Mouse (Mus musculus) heart, adult 2 months (tissue): ENCODE results near the gene Cdh3. TPM values are rescaled to one million over a fixed set of nuclear protein-coding genes. Genes with fewer than 3 reads are reported as not detected.

Experiments
- DNase-seq, 2 experiments: peaks; one replicate each; pipeline ENCODE4 v3.0.0; 2021
- H3K27ac ChIP-seq: fragments of 200-600 bp; 2 replicates; pipeline ENCODE4 v1.8.1; 2022
- H3K27me3 ChIP-seq: fragments of 200-500 bp; 2 replicates; pipeline ENCODE4 v1.6.1; 2012; ENCODE audit warnings: mild to moderate bottlenecking, low read length, inconsistent platforms, mixed read lengths; ENCODE audit not compliant: control insufficient read depth, insufficient read depth
- H3K36me3 ChIP-seq: fragments of 200-500 bp; 2 replicates; pipeline ENCODE4 v1.6.1; 2012; ENCODE audit warnings: low read length, inconsistent platforms; ENCODE audit not compliant: control insufficient read depth, insufficient read depth
- H3K4me1 ChIP-seq: fragments of 200-500 bp; 2 replicates; pipeline ENCODE4 v1.6.1; 2011; ENCODE audit warnings: low read length; ENCODE audit not compliant: control insufficient read depth, insufficient read depth
- H3K4me3 ChIP-seq: fragments of 200-600 bp; 2 replicates; pipeline ENCODE4 v1.8.1; 2022
- H3K79me2 ChIP-seq: fragments of 200-500 bp; replicated peaks from 2 replicates; pipeline ENCODE4 v1.6.1; 2012; ENCODE audit warnings: mild to moderate bottlenecking, inconsistent platforms, low read length, moderate library complexity, mixed read lengths; ENCODE audit not compliant: control insufficient read depth, insufficient read depth
- H3K9ac ChIP-seq: fragments of 200-500 bp; 2 replicates; pipeline ENCODE4 v1.6.1; 2012; ENCODE audit warnings: low read depth, mild to moderate bottlenecking, control low read depth, inconsistent platforms, low read length, mixed read lengths
- CTCF ChIP-seq: fragments of 200-600 bp; IDR thresholded peaks from 2 replicates; pipeline ENCODE4 v1.8.1; 2022; ENCODE audit warnings: antibody characterized with exemption, mild to moderate bottlenecking, moderate library complexity
- EP300 ChIP-seq: fragments of 200-500 bp; IDR thresholded peaks from 2 replicates; pipeline ENCODE4 v1.6.1; 2011; ENCODE audit warnings: low read depth, low read length, control low read depth; ENCODE audit not compliant: insufficient read depth
- POLR2A ChIP-seq: fragments of 200-500 bp; IDR thresholded peaks from 2 replicates; pipeline ENCODE4 v1.6.1; 2011; ENCODE audit warnings: mild to moderate bottlenecking, low read depth, low read length, control low read depth; ENCODE audit not compliant: insufficient read depth
- WGBS: fragments of 180-500 bp; shearing (Covaris S2); methylation state at CpG from one replicate; pipeline ENCODE4 v1.1.7; 2018; 5-methylcytosine and 5-hydroxymethylcytosine counted together
- intact Hi-C: fragments of 180-260 bp; cut with DNase I; formaldehyde crosslinking; loops from one replicate; pipeline ENCODE4 v1.15.1; 2025
- polyA plus RNA-seq: library from polyadenylated mRNA; depleted of rRNA; stranded (reverse); fragments of >200 nt; gene quantifications from 2 replicates; pipeline ENCODE4 v1.2.3, GENCODE M21; 2012
- total RNA-seq, 2 experiments: library from RNA; stranded (reverse); gene quantifications; 2 replicates each; pipeline ENCODE4 v1.2.3; 2021

The Cdh3 gene
- total and polyA plus RNA-seq, 3 experiments: 0.91 to 1.4 (median 1.1) TPM

GRCm38 (mm10) chr8:106556068-106556645 lies 45.5 kb downstream of the Cdh3 start:
- no peaks in the 10 kb centered on the region for H3K36me3 ChIP-seq
- intact Hi-C loops: no loop called here
- no peak for TF ChIP-seq EP300
- no peak for TF ChIP-seq CTCF
- no peak for TF ChIP-seq POLR2A

GRCm38 (mm10) chr8:106559844-106560243 lies 49.2 kb downstream of the Cdh3 start:
- WGBS: 52% methylated on average over 9 of the region's 9 CpGs
- no peak for DNase-seq
- Histone ChIP-seq H3K4me1 (no peaks in the 10 kb centered on the region), H3K9ac (no peak overlapping the region), H3K79me2 (no peaks in the 10 kb centered on the region), H3K4me3 (no peak overlapping the region), H3K27me3 (no peaks in the 10 kb centered on the region), H3K27ac (no peak overlapping the region), H3K36me3 (no peaks in the 10 kb centered on the region)
- intact Hi-C loops: loop anchor here (2.0 kb wide), 1 partner anchor 87 kb away; no protein-coding TSS in a partner anchor
- TF ChIP-seq POLR2A: no peak
- no peak for TF ChIP-seq EP300
- TF ChIP-seq CTCF: no peak

More at GRCm38 (mm10) chr8:106556068-106556645, 45.5 kb downstream of the Cdh3 start:
- Histone ChIP-seq H3K9ac (no peak overlapping the region), H3K4me1 (no peaks in the 10 kb centered on the region), H3K4me3 (no peak overlapping the region), H3K27ac (no peak overlapping the region), H3K79me2 (no peaks in the 10 kb centered on the region), H3K27me3 (no peaks in the 10 kb centered on the region)
- 49% methylated on average over 6 of the region's 7 CpGs for WGBS
- DNase-seq: no peak

DNA sequence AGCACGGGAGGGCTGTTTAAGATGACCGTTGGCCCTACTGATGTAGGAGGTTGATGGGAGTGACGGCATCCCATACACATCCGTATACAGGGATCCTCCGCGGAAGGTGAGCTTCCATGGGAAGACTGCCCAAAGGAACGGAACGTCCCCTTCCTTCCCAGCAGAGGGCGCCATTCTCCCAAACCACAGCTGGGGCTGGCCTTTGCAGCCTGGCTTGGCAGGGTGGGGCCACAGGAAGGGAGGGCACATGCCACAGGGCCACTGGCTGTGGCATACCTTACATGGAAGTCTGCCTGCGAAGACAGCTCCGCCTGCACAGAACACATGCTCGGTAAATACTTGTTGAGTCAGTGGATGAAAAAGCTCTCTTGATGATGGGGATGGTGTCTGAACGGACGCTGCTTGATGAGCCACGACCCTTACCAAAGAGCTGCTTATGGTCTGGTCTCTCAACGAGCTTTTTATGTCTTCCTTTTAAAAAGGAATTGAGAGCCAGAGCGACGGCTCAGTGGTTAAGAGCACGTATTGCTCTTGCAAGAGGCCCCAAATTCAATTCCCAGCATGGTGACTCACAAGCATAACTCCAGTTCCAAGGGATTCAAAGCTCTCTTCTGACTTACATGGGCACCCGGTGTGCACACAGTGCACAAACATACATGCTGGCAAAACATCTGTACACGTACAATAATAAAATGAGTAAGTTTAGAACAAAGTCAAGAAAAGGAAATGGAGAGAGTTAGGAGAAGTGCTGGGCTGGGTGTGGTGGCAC lies 50.6 kb downstream of the Cdh3 start:
- H3K79me2 ChIP-seq: no peaks in the 10 kb centered on the region
- H3K9ac ChIP-seq: no peak overlapping the region
- TF ChIP-seq CTCF (peak; percentile 67), EP300 (no peak)
- H3K36me3 ChIP-seq: no peaks in the 10 kb centered on the region
- H3K4me1 ChIP-seq: no peaks in the 10 kb centered on the region
- no peak overlapping the region for H3K4me3 ChIP-seq
- H3K27me3 ChIP-seq: no peaks in the 10 kb centered on the region
- intact Hi-C loops: loop anchor here (2.0 kb wide), 1 partner anchor 86 kb away; no protein-coding TSS in a partner anchor
- DNase-seq: peak; percentile 44 to 60
- no peak overlapping the region for H3K27ac ChIP-seq
- 34% methylated on average over 21 of the region's 21 CpGs for WGBS

- Histone ChIP-seq H3K36me3 (no peaks in the 10 kb centered on the region), H3K27me3 (no peaks in the 10 kb centered on the region), H3K9ac (no peak overlapping the region), H3K4me1 (no peaks in the 10 kb centered on the region), H3K79me2 (no peaks in the 10 kb centered on the region), H3K4me3 (no peak overlapping the region), H3K27ac (no peak overlapping the region)
- peak in 1 of 2 experiments; percentile 17 for DNase-seq
- TF ChIP-seq EP300 (no peak), POLR2A (no peak), CTCF (no peak)
- WGBS: 85% methylated on average over 3 of the region's 3 CpGs
- intact Hi-C loops: no loop called here
These were observed 53.0 kb downstream of the Cdh3 start for GRCm38 (mm10) chr8:106563691-106564182.

DNA sequence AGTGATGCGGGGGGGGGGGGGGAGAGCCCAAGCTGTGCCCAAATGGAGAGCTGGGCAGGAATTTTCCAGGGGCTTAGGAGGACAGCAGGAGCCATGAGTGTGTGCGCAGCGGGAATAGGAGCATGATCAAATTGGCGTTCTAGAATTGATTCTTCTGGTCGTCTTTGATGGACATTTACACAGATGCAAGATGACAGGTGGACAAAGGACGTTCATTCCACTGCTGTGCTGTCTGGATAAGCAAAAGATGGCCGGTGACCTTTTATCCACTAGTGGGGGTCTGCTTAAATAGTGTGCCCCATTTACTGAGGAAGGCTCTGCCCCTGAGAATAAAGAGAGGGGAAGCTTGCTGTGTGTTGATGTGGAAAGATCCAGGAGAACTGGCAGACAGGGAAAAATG lies 58.3 kb downstream of the Cdh3 start:
- TF ChIP-seq EP300: no peak
- TF ChIP-seq POLR2A: no peak
- no peak for TF ChIP-seq CTCF
- Histone ChIP-seq H3K4me1 (no peaks in the 10 kb centered on the region), H3K27me3 (no peaks in the 10 kb centered on the region), H3K79me2 (no peaks in the 10 kb centered on the region), H3K9ac (no peak overlapping the region), H3K36me3 (no peaks in the 10 kb centered on the region), H3K27ac (no peak overlapping the region), H3K4me3 (no peak overlapping the region)
- WGBS: 83% methylated on average over 7 of the region's 7 CpGs
- DNase-seq: no peak
- intact Hi-C loops: no loop called here

- no peaks in the 10 kb centered on the region for H3K36me3 ChIP-seq
- intact Hi-C loops: no loop called here
These were observed 59.7 kb downstream of the Cdh3 start for GRCm38 (mm10) chr8:106570386-106570785.

More at GRCm38 (mm10) chr8:106570386-106570785, 59.7 kb downstream of the Cdh3 start:
- Histone ChIP-seq H3K79me2 (no peaks in the 10 kb centered on the region), H3K9ac (no peak overlapping the region), H3K27ac (no peak overlapping the region), H3K27me3 (no peaks in the 10 kb centered on the region), H3K4me3 (no peak overlapping the region), H3K4me1 (no peaks in the 10 kb centered on the region)
- no peak for DNase-seq
- TF ChIP-seq CTCF (no peak), EP300 (no peak), POLR2A (no peak)
- WGBS: 96% methylated on average over 4 of the region's 4 CpGs
